Mouse (Mus musculus): ENCODE measurements around the gene Hs2st1.

DNA sequence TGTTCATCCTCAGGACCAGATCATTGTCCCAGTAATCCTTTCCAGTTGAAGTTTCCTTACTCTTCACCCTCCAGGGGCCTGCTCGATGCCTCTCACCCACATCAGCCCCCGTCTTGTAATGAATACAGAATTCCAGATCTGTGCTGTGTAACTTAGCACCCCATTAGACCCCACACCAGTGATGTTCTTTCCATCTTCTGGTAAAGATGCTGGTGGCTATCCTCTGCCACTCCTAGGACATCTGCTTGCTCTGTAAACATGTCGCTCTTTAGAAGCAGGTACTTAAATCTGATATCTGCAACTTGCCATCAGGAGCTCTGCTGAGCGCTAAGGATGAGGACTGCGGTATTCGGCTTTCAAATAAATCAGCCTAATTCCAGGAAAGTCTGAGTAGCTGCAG lies 44.3 kb upstream of the Hs2st1 start:
- TF ChIP-seq CTCF (IDR thresholded peaks at IDR 0.05; ENCODE audit: control insufficient read depth, insufficient read depth, insufficient replicate concordance, low read depth, low read length): no peak
- no peak for TF ChIP-seq POLR2A (IDR thresholded peaks at IDR 0.05; ENCODE audit: control insufficient read depth, low read depth, low read length)
